Mouse (Mus musculus): ENCODE results near the gene Zdhhc11. TPM values are rescaled to one million over a fixed set of nuclear protein-coding genes. Genes with fewer than 3 reads are reported as not detected.
"Not testable (repeated sequence)": the region's sequence is repeated elsewhere in the genome, so short reads cannot be mapped to it uniquely, and the experiment has no call there.

Zdhhc11 gene
- total and polyA plus RNA-seq, 3 experiments: not detected

DNA sequence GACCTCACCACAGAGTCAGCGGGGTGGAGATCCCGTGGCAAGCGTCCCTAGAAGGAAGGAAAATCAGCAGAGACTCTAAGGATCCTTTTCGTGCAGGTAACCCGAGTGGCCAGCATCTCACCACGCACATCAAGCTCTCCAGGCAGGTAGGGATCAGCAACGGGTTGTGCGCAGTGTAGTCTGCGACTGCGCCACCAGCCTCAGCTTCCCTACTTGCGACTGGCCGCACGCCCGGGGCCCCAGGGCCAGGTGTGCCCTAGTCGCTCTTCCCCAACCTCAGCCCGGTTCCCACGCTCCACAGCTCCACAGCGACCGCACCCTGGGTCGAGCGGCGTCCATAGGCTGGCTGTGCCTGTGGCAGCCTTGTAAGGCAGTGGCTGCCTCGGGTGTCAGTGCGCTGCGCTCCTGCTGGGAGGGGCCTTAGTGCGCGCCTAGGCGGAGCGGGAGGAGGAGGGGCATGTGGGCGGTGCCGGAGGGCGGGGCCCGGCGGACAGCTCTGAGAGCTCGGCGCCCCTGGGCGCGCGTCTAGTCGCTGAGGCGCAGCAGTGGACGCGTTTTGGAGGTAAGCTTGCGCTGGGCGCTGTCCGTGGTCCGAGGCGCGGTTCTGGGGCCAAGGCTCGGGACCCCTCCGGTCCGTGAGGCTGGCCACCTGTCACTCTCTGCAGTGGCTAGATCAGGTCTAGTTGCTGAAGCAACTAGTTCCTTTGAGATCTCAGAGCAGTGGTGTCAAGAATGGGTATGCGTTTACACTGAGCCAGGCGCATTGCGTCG, 45.5 kb downstream of the Zdhhc11 start, which contains the start of gene Tppp:
Gene Tppp, plus strand, starts transcription at position 460 of the 771 bp plus-strand sequence.
- intact Hi-C loops (cut with DNase I): loop anchor here (1.0 to 2.0 kb wide), 3 partner anchors 18 to 53 kb away; partner anchors contain the start of gene Cep72
- Histone ChIP-seq H3K4me1 (ENCODE audit: control insufficient read depth, insufficient read depth, low read length) (peaks cover 8% of the 10 kb centered on the region), H3K4me3 (peak within 1 kb of the TSS; percentile 59), H3K27me3 (ENCODE audit: control insufficient read depth, insufficient read depth, low read length) (no peaks in the 10 kb centered on the region), H3K79me2 (replicated peaks; ENCODE audit: control insufficient read depth, insufficient read depth, low read length) (peaks cover 6% of the 10 kb centered on the region), H3K9ac (ENCODE audit: low read depth, low read length) (peak within 1 kb of the TSS; percentile 77), H3K27ac (peak within 1 kb of the TSS; percentile 93), H3K36me3 (ENCODE audit: control insufficient read depth, insufficient read depth, low read length) (no peaks in the 10 kb centered on the region; the same call in 1 of the 2 replicates)
- DNase-seq: peak; percentile 97 to 98
- WGBS: under 1% methylated on average over 56 of the region's 56 CpGs
- TF ChIP-seq POLR2A (IDR thresholded peaks at IDR 0.05; ENCODE audit: insufficient read depth, low read depth, low read length) (peak; percentile 93), CTCF (IDR thresholded peaks at IDR 0.05) (no peak), EP300 (IDR thresholded peaks at IDR 0.05; ENCODE audit: insufficient read depth, low read depth, low read length) (peak; percentile 61; the same call in 1 of the 2 replicates)

GRCm38 (mm10) chr13:74009791-74010614, 46.4 kb downstream of the Zdhhc11 start:
- Histone ChIP-seq H3K27ac (peak overlapping the region; percentile 93), H3K27me3 (ENCODE audit: control insufficient read depth, insufficient read depth, low read length) (no peaks in the 10 kb centered on the region)
- intact Hi-C loops (cut with DNase I): loop anchor here (1.0 to 2.0 kb wide), 4 partner anchors 17 to 52 kb away; partner anchors contain the start of gene Cep72

DNA sequence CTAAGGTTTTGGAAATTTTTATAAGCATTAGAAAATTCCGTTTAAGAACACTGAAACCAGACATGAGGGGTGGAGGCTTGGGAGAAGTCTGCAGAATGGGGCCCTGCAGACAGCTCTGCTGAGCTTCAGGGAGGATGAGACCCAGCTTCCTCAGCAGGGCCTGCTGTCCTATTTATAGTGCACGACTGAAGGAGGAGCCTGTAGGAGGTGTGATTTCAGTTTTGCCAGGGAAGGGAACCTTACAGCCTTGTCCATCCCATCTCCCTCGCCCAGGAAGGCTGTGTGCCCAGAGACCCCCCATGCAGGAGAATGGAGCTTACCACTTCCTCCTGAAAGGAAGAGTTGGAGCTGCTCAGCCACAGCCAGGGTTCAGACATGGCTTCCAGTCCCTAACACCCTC, 47.0 kb downstream of the Zdhhc11 start:
- 11% methylated on average over 3 of the region's 3 CpGs for WGBS
- Histone ChIP-seq H3K9ac (ENCODE audit: low read depth, low read length) (no peak overlapping the region), H3K27me3 (ENCODE audit: control insufficient read depth, insufficient read depth, low read length) (no peaks in the 10 kb centered on the region), H3K36me3 (ENCODE audit: control insufficient read depth, insufficient read depth, low read length) (no peaks in the 10 kb centered on the region; the same call in 1 of the 2 replicates), H3K4me1 (ENCODE audit: control insufficient read depth, insufficient read depth, low read length) (peaks cover 11% of the 10 kb centered on the region), H3K4me3 (peak overlapping the region; percentile 59), H3K27ac (peak overlapping the region; percentile 93), H3K79me2 (replicated peaks; ENCODE audit: control insufficient read depth, insufficient read depth, low read length) (peaks cover 7% of the 10 kb centered on the region)
- DNase-seq: peak in 1 of 2 experiments; percentile 31
- intact Hi-C loops (cut with DNase I): loop anchor here (2.0 kb wide), 1 partner anchor 16 kb away; no protein-coding TSS in a partner anchor
- TF ChIP-seq POLR2A (IDR thresholded peaks at IDR 0.05; ENCODE audit: insufficient read depth, low read depth, low read length) (peak; percentile 48; the same call in 1 of the 2 replicates), EP300 (IDR thresholded peaks at IDR 0.05; ENCODE audit: insufficient read depth, low read depth, low read length) (no peak), CTCF (IDR thresholded peaks at IDR 0.05) (no peak)

More at GRCm38 (mm10) chr13:74009791-74010614, 46.4 kb downstream of the Zdhhc11 start:
- 1% methylated on average over 55 of the region's 55 CpGs for WGBS
- peak; percentile 82 to 84 for DNase-seq
- peaks cover 11% of the 10 kb centered on the region for H3K4me1 ChIP-seq (ENCODE audit: control insufficient read depth, insufficient read depth, low read length)
- no peaks in the 10 kb centered on the region; the same call in 1 of the 2 replicates for H3K36me3 ChIP-seq (ENCODE audit: control insufficient read depth, insufficient read depth, low read length)
- H3K79me2 ChIP-seq (replicated peaks; ENCODE audit: control insufficient read depth, insufficient read depth, low read length): peaks cover 6% of the 10 kb centered on the region
- TF ChIP-seq EP300 (IDR thresholded peaks at IDR 0.05; ENCODE audit: insufficient read depth, low read depth, low read length) (0 out of 2 replicates have a peak, but pooled peaks have one; percentile 26), POLR2A (IDR thresholded peaks at IDR 0.05; ENCODE audit: insufficient read depth, low read depth, low read length) (no peak; the same call in 1 of the 2 replicates), CTCF (IDR thresholded peaks at IDR 0.05) (no peak)
- peak overlapping the region; percentile 59 for H3K4me3 ChIP-seq
- peak overlapping the region; percentile 71 for H3K9ac ChIP-seq (ENCODE audit: low read depth, low read length)

DNA sequence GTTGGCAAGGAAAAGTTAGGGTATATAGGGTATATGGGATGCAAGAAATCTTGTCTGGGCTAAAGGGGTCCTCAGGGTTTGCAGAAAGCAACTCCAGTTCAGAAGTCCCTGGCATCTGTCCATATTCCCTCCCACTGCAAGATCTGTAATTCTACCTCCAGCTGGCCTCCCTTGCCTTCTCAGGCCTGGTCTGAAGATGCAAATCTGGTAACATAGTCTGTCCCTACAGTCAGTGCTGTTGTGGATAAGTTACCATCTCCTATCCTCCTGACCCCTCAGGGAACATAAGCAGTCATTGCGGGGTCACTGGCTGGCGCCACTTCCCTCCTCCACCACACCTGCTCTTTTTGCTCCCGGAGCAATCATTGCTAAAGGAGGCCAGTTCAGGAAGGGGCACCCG, 52.3 kb downstream of the Zdhhc11 start:
- Histone ChIP-seq H3K36me3 (ENCODE audit: control insufficient read depth, insufficient read depth, low read length) (no peaks in the 10 kb centered on the region; the same call in 1 of the 2 replicates), H3K4me3 (no peak overlapping the region), H3K27me3 (ENCODE audit: control insufficient read depth, insufficient read depth, low read length) (no peaks in the 10 kb centered on the region), H3K27ac (no peak overlapping the region), H3K9ac (ENCODE audit: low read depth, low read length) (no peak overlapping the region), H3K79me2 (replicated peaks; ENCODE audit: control insufficient read depth, insufficient read depth, low read length) (peaks cover 10% of the 10 kb centered on the region), H3K4me1 (ENCODE audit: control insufficient read depth, insufficient read depth, low read length) (peaks cover 19% of the 10 kb centered on the region)
- intact Hi-C loops (cut with DNase I): no loop called here
- 77% methylated on average over 4 of the region's 4 CpGs for WGBS
- DNase-seq: no peak
- TF ChIP-seq CTCF (IDR thresholded peaks at IDR 0.05): no peak
- no peak for TF ChIP-seq POLR2A (IDR thresholded peaks at IDR 0.05; ENCODE audit: insufficient read depth, low read depth, low read length)
- TF ChIP-seq EP300 (IDR thresholded peaks at IDR 0.05; ENCODE audit: insufficient read depth, low read depth, low read length): no peak

DNA sequence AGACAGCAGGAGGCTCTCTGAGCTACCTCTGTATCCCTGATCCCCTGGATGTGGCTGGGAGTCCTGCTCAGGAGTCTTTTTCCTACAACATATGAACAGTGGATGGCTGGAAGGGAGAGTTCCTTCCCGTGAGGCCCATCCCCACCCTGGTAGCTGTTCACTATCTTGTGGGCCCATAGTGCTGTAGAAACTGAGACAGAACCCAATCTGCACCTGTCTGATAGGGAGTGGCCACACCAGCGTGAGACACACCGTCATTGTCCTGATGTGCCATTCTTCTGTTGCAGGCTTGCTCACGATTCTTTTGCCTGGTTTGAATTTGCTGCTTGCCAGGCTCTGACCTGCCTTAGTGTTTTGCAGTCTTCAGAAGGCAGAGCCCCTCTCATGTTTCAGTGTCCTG, 53.8 kb downstream of the Zdhhc11 start:
- TF ChIP-seq POLR2A (IDR thresholded peaks at IDR 0.05; ENCODE audit: insufficient read depth, low read depth, low read length) (no peak), EP300 (IDR thresholded peaks at IDR 0.05; ENCODE audit: insufficient read depth, low read depth, low read length) (no peak), CTCF (IDR thresholded peaks at IDR 0.05) (no peak)
- Histone ChIP-seq H3K27me3 (ENCODE audit: control insufficient read depth, insufficient read depth, low read length) (no peaks in the 10 kb centered on the region), H3K36me3 (ENCODE audit: control insufficient read depth, insufficient read depth, low read length) (no peaks in the 10 kb centered on the region), H3K79me2 (replicated peaks; ENCODE audit: control insufficient read depth, insufficient read depth, low read length) (peaks cover 4% of the 10 kb centered on the region), H3K9ac (ENCODE audit: low read depth, low read length) (no peak overlapping the region), H3K27ac (no peak overlapping the region), H3K4me1 (ENCODE audit: control insufficient read depth, insufficient read depth, low read length) (peaks cover 13% of the 10 kb centered on the region), H3K4me3 (no peak overlapping the region)
- intact Hi-C loops (cut with DNase I): no loop called here
- DNase-seq: no peak
- WGBS: 76% methylated on average over 4 of the region's 4 CpGs

DNA sequence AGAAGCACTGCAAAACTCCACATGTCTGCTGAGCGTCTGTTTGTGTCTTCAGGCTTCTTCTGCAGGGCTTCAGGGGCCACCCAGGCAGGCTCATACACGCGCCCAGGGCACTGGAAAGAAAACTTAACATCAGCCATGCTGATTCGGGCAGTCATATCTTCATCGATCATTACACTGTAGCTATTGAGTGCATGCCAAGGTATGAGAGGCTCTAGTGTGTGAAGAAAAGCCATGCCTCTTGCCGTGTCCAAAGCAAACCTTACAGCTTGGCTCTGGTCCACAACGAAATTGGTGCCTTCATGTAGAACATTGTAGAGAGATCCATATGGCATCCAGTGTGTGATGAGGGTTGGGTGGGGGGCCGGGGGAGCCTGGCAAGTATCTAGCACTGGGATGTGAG, 55.4 kb downstream of the Zdhhc11 start:
- intact Hi-C loops (cut with DNase I): not testable (repeated sequence)
- WGBS: 71% methylated on average over 8 of the region's 8 CpGs

More for the DNA sequence above, 55.4 kb downstream of the Zdhhc11 start:
- not testable (repeated sequence) for H3K79me2 ChIP-seq (replicated peaks; ENCODE audit: control insufficient read depth, insufficient read depth, low read length); H3K36me3 ChIP-seq (ENCODE audit: control insufficient read depth, insufficient read depth, low read length); H3K9ac ChIP-seq (ENCODE audit: low read depth, low read length); H3K4me3 ChIP-seq; H3K27ac ChIP-seq; H3K27me3 ChIP-seq (ENCODE audit: control insufficient read depth, insufficient read depth, low read length)
- peaks cover 13% of the 10 kb centered on the region for H3K4me1 ChIP-seq (ENCODE audit: control insufficient read depth, insufficient read depth, low read length)
- peak in 1 of 2 experiments; percentile 12 for DNase-seq
